Mouse (Mus musculus): Measurements from ENCODE around the gene Prrc2a. TPM values are rescaled to one million over a fixed set of nuclear protein-coding genes. Genes with fewer than 3 reads are reported as not detected.
A peak's percentile ranks its signal among the peaks of the same experiment; 100 is the strongest.

Gene Prrc2a
- 151 and 167 TPM in 2 replicates for polyA plus RNA-seq (2015; fragmentation: Nextera tagmentation; extraction: Ambion mirVana)

- under 1% methylated on average over 48 of the region's 89 CpGs for WGBS
- peaks cover 20% of the 10 kb centered on the region for H3K36me3 ChIP-seq (ENCODE audit: control insufficient read depth, insufficient read depth, low read length)
- H3K9ac ChIP-seq (ENCODE audit: low read length): peak within 1 kb of the TSS; percentile 100
- H3K4me1 ChIP-seq (replicated peaks; ENCODE audit: control insufficient read depth, insufficient read depth, low read length): peaks cover 19% of the 10 kb centered on the region
- H3K27me3 ChIP-seq (ENCODE audit: control insufficient read depth, insufficient read depth, low read depth, low read length): no peaks in the 10 kb centered on the region
- peak within 1 kb of the TSS; percentile 100 for H3K27ac ChIP-seq (ENCODE audit: low read length)
- H3K4me3 ChIP-seq (ENCODE audit: low read length): peak within 1 kb of the TSS; percentile 97
- peak; percentile 97 for ATAC-seq (ENCODE audit: low read depth)
- no peaks in the 10 kb centered on the region for H3K9me3 ChIP-seq (ENCODE audit: control insufficient read depth, low read length)
- H3K4me2 ChIP-seq (ENCODE audit: low read depth, low read length): peak within 1 kb of the TSS; percentile 88
Observed at GRCm38 (mm10) chr17:35164568-35165450, at the start of gene Prrc2a. Gene Prrc2a, minus strand, starts transcription at chr17:35164897.

GRCm38 (mm10) chr17:35213071-35213470 is 48.4 kb upstream of the Prrc2a start:
- Histone ChIP-seq H3K4me1 (replicated peaks; ENCODE audit: control insufficient read depth, insufficient read depth, low read length) (no peaks in the 10 kb centered on the region), H3K9ac (ENCODE audit: low read length) (no peak overlapping the region), H3K4me2 (ENCODE audit: low read depth, low read length) (no peak overlapping the region), H3K27me3 (ENCODE audit: control insufficient read depth, insufficient read depth, low read depth, low read length) (no peaks in the 10 kb centered on the region), H3K9me3 (ENCODE audit: control insufficient read depth, low read length) (no peaks in the 10 kb centered on the region), H3K36me3 (ENCODE audit: control insufficient read depth, insufficient read depth, low read length) (no peaks in the 10 kb centered on the region), H3K27ac (ENCODE audit: low read length) (no peak overlapping the region), H3K4me3 (ENCODE audit: low read length) (no peak overlapping the region)
- 89% methylated on average over 5 of the region's 5 CpGs for WGBS
- ATAC-seq (ENCODE audit: low read depth): no peak

GRCm38 (mm10) chr17:35210593-35210992 is 45.9 kb upstream of the Prrc2a start:
- Histone ChIP-seq H3K27ac (ENCODE audit: low read length) (no peak overlapping the region), H3K27me3 (ENCODE audit: control insufficient read depth, insufficient read depth, low read depth, low read length) (no peaks in the 10 kb centered on the region), H3K4me1 (replicated peaks; ENCODE audit: control insufficient read depth, insufficient read depth, low read length) (no peaks in the 10 kb centered on the region), H3K9me3 (ENCODE audit: control insufficient read depth, low read length) (no peaks in the 10 kb centered on the region), H3K4me3 (ENCODE audit: low read length) (no peak overlapping the region), H3K4me2 (ENCODE audit: low read depth, low read length) (no peak overlapping the region), H3K9ac (ENCODE audit: low read length) (no peak overlapping the region), H3K36me3 (ENCODE audit: control insufficient read depth, insufficient read depth, low read length) (no peaks in the 10 kb centered on the region)
- WGBS: 35% methylated on average over 3 of the region's 3 CpGs
- no peak for ATAC-seq (ENCODE audit: low read depth)

- H3K4me3 ChIP-seq (ENCODE audit: low read length): no peak overlapping the region
- no peak overlapping the region for H3K9ac ChIP-seq (ENCODE audit: low read length)
- ATAC-seq (ENCODE audit: low read depth): no peak
- 0 out of 2 replicates have a peak, but pooled peaks cover 1% of the 10 kb centered on the region for H3K27me3 ChIP-seq (ENCODE audit: control insufficient read depth, insufficient read depth, low read depth, low read length)
- no peaks in the 10 kb centered on the region for H3K4me1 ChIP-seq (replicated peaks; ENCODE audit: control insufficient read depth, insufficient read depth, low read length)
- no peaks in the 10 kb centered on the region for H3K9me3 ChIP-seq (ENCODE audit: control insufficient read depth, low read length)
- H3K36me3 ChIP-seq (ENCODE audit: control insufficient read depth, insufficient read depth, low read length): no peaks in the 10 kb centered on the region
- 68% methylated on average over 12 of the region's 12 CpGs for WGBS
- no peak overlapping the region for H3K4me2 ChIP-seq (ENCODE audit: low read depth, low read length)
- no peak overlapping the region for H3K27ac ChIP-seq (ENCODE audit: low read length)
Observed at GRCm38 (mm10) chr17:35209785-35210535, 45.3 kb upstream of the Prrc2a start.

GRCm38 (mm10) chr17:35205380-35205769 is 40.7 kb upstream of the Prrc2a start:
- no peak for ATAC-seq (ENCODE audit: low read depth)
- Histone ChIP-seq H3K4me2 (ENCODE audit: low read depth, low read length) (no peak overlapping the region), H3K4me3 (ENCODE audit: low read length) (no peak overlapping the region), H3K27me3 (ENCODE audit: control insufficient read depth, insufficient read depth, low read depth, low read length) (peaks cover 19% of the 10 kb centered on the region), H3K9ac (ENCODE audit: low read length) (no peak overlapping the region), H3K36me3 (ENCODE audit: control insufficient read depth, insufficient read depth, low read length) (no peaks in the 10 kb centered on the region), H3K4me1 (replicated peaks; ENCODE audit: control insufficient read depth, insufficient read depth, low read length) (no peaks in the 10 kb centered on the region), H3K27ac (ENCODE audit: low read length) (no peak overlapping the region), H3K9me3 (ENCODE audit: control insufficient read depth, low read length) (no peaks in the 10 kb centered on the region)
- WGBS: 48% methylated on average over 10 of the region's 10 CpGs

- Histone ChIP-seq H3K4me2 (ENCODE audit: low read depth, low read length) (no peak within 1 kb of the TSS), H3K4me1 (replicated peaks; ENCODE audit: control insufficient read depth, insufficient read depth, low read length) (no peaks in the 10 kb centered on the region), H3K9ac (ENCODE audit: low read length) (no peak within 1 kb of the TSS), H3K27me3 (ENCODE audit: control insufficient read depth, insufficient read depth, low read depth, low read length) (peaks cover 19% of the 10 kb centered on the region), H3K9me3 (ENCODE audit: control insufficient read depth, low read length) (no peaks in the 10 kb centered on the region), H3K27ac (ENCODE audit: low read length) (no peak within 1 kb of the TSS), H3K4me3 (ENCODE audit: low read length) (no peak within 1 kb of the TSS), H3K36me3 (ENCODE audit: control insufficient read depth, insufficient read depth, low read length) (no peaks in the 10 kb centered on the region)
- WGBS: 29% methylated on average over 20 of the region's 20 CpGs
- no peak for ATAC-seq (ENCODE audit: low read depth)
Observed at GRCm38 (mm10) chr17:35204494-35205379, 40.0 kb upstream of the Prrc2a start, which contains the start of gene Lta. Gene Lta, minus strand, starts transcription at chr17:35205351.

GRCm38 (mm10) chr17:35202442-35202841 is 37.7 kb upstream of the Prrc2a start:
- Histone ChIP-seq H3K9me3 (ENCODE audit: control insufficient read depth, low read length) (no peaks in the 10 kb centered on the region), H3K4me3 (ENCODE audit: low read length) (no peak overlapping the region), H3K4me1 (replicated peaks; ENCODE audit: control insufficient read depth, insufficient read depth, low read length) (no peaks in the 10 kb centered on the region), H3K36me3 (ENCODE audit: control insufficient read depth, insufficient read depth, low read length) (no peaks in the 10 kb centered on the region), H3K27me3 (ENCODE audit: control insufficient read depth, insufficient read depth, low read depth, low read length) (peaks cover 19% of the 10 kb centered on the region), H3K9ac (ENCODE audit: low read length) (no peak overlapping the region), H3K27ac (ENCODE audit: low read length) (no peak overlapping the region), H3K4me2 (ENCODE audit: low read depth, low read length) (no peak overlapping the region)
- WGBS: 82% methylated on average over 4 of the region's 4 CpGs
- ATAC-seq (ENCODE audit: low read depth): no peak

- Histone ChIP-seq H3K9ac (ENCODE audit: low read length) (no peak within 1 kb of the TSS), H3K4me1 (replicated peaks; ENCODE audit: control insufficient read depth, insufficient read depth, low read length) (no peaks in the 10 kb centered on the region), H3K27ac (ENCODE audit: low read length) (no peak within 1 kb of the TSS), H3K36me3 (ENCODE audit: control insufficient read depth, insufficient read depth, low read length) (no peaks in the 10 kb centered on the region), H3K27me3 (ENCODE audit: control insufficient read depth, insufficient read depth, low read depth, low read length) (peaks cover 19% of the 10 kb centered on the region), H3K9me3 (ENCODE audit: control insufficient read depth, low read length) (no peaks in the 10 kb centered on the region), H3K4me2 (ENCODE audit: low read depth, low read length) (no peak within 1 kb of the TSS; the same call in 1 of the 2 replicates), H3K4me3 (ENCODE audit: low read length) (no peak within 1 kb of the TSS)
- WGBS: 31% methylated on average over 13 of the region's 13 CpGs
- peak; percentile 34; the same call in 1 of the 2 replicates for ATAC-seq (ENCODE audit: low read depth)
Observed at GRCm38 (mm10) chr17:35201787-35202186, 37.1 kb upstream of the Prrc2a start, which contains the start of gene Tnf. Gene Tnf, minus strand, starts transcription at chr17:35202007.

Measured in lung, embryonic 16.5 days (tissue).